Mouse (Mus musculus) large intestine, adult 2 months (tissue): ENCODE results near the gene Traf3ip3. TPM values are rescaled to one million over a fixed set of nuclear protein-coding genes. Genes with fewer than 3 reads are reported as not detected.

Experiments
- DNase-seq: peaks from one replicate; pipeline ENCODE4 v3.0.0-alpha.2; 2012; ENCODE audit warnings: low read depth, low spot score
- WGBS: fragments of 180-500 bp; shearing (Covaris S2); methylation state at CpG from one replicate; pipeline ENCODE4 v1.1.7; 2018; 5-methylcytosine and 5-hydroxymethylcytosine counted together
- polyA plus RNA-seq: library from polyadenylated mRNA; depleted of rRNA; stranded (reverse); fragments of >200 nt; gene quantifications from 2 replicates; pipeline ENCODE4 v1.2.3, GENCODE M21; 2012; rRNA removed

Traf3ip3 gene
- polyA plus RNA-seq, result 6.1 and 7.4 TPM in 2 replicates

- WGBS, result 60% methylated on average over 5 of the region's 5 CpGs
- no peak for DNase-seq
These were observed at the start of gene Traf3ip3 for GRCm38 (mm10) chr1:193201383-193201778. TSS of gene Traf3ip3 (minus strand) at chr1:193201703.

GRCm38 (mm10) chr1:193250026-193250425 lies 48.5 kb upstream of the Traf3ip3 start:
- no peak for DNase-seq
- WGBS, result 79% methylated on average over 2 of the region's 2 CpGs

GRCm38 (mm10) chr1:193244235-193244634 lies 42.7 kb upstream of the Traf3ip3 start:
- DNase-seq, result no peak
- WGBS, result 82% methylated on average over 6 of the region's 6 CpGs

GRCm38 (mm10) chr1:193243571-193244193 lies 42.2 kb upstream of the Traf3ip3 start:
- no peak for DNase-seq

GRCm38 (mm10) chr1:193242863-193243262 lies 41.4 kb upstream of the Traf3ip3 start:
- 56% methylated on average over 4 of the region's 4 CpGs for WGBS
- no peak for DNase-seq

More at GRCm38 (mm10) chr1:193243571-193244193, 42.2 kb upstream of the Traf3ip3 start:
- WGBS, result 50% methylated on average over 10 of the region's 10 CpGs

GRCm38 (mm10) chr1:193242238-193242637 lies 40.7 kb upstream of the Traf3ip3 start:
- DNase-seq, result no peak

GRCm38 (mm10) chr1:193241436-193241835 lies 39.9 kb upstream of the Traf3ip3 start:
- WGBS, result 74% methylated on average over 4 of the region's 4 CpGs
- no peak for DNase-seq

More at GRCm38 (mm10) chr1:193242238-193242637, 40.7 kb upstream of the Traf3ip3 start:
- WGBS, result 46% methylated on average over 8 of the region's 8 CpGs

- 68% methylated on average over 4 of the region's 4 CpGs for WGBS
- DNase-seq, result no peak
These were observed 36.9 kb upstream of the Traf3ip3 start for GRCm38 (mm10) chr1:193238426-193238825.

- DNase-seq, result no peak
- 69% methylated on average over 7 of the region's 7 CpGs for WGBS
These were observed 33.4 kb upstream of the Traf3ip3 start for GRCm38 (mm10) chr1:193234930-193235329.

- 86% methylated on average over 2 of the region's 2 CpGs for WGBS
- no peak for DNase-seq
These were observed 32.7 kb upstream of the Traf3ip3 start for GRCm38 (mm10) chr1:193234130-193234645.

GRCm38 (mm10) chr1:193232732-193233131 lies 31.2 kb upstream of the Traf3ip3 start:
- DNase-seq, result no peak
- WGBS, result 88% methylated on average over 2 of the region's 2 CpGs

- DNase-seq, result no peak
- WGBS, result 51% methylated on average over 5 of the region's 5 CpGs
These were observed 29.4 kb upstream of the Traf3ip3 start for GRCm38 (mm10) chr1:193230935-193231334.

GRCm38 (mm10) chr1:193230531-193230930 lies 29.0 kb upstream of the Traf3ip3 start:
- 47% methylated on average over 3 of the region's 3 CpGs for WGBS
- no peak for DNase-seq

GRCm38 (mm10) chr1:193229570-193229969 lies 28.1 kb upstream of the Traf3ip3 start:
- DNase-seq, result no peak
- 90% methylated on average over 5 of the region's 5 CpGs for WGBS

GRCm38 (mm10) chr1:193227537-193227936 lies 26.0 kb upstream of the Traf3ip3 start:
- 90% methylated on average over 4 of the region's 4 CpGs for WGBS
- DNase-seq, result no peak

- WGBS, result 22% methylated on average over 7 of the region's 7 CpGs
- DNase-seq, result no peak
These were observed 25.4 kb upstream of the Traf3ip3 start for GRCm38 (mm10) chr1:193226724-193227522.

GRCm38 (mm10) chr1:193226114-193226513 lies 24.6 kb upstream of the Traf3ip3 start:
- 86% methylated on average over 4 of the region's 4 CpGs for WGBS
- no peak for DNase-seq

- no peak for DNase-seq
- WGBS, result 72% methylated on average over 3 of the region's 3 CpGs
These were observed 24.0 kb upstream of the Traf3ip3 start for GRCm38 (mm10) chr1:193225531-193225930.

GRCm38 (mm10) chr1:193220408-193220807 lies 18.9 kb upstream of the Traf3ip3 start:
- DNase-seq, result no peak
- WGBS, result 69% methylated on average over 5 of the region's 5 CpGs

GRCm38 (mm10) chr1:193216000-193216399 lies 14.5 kb upstream of the Traf3ip3 start:
- 61% methylated on average over 3 of the region's 3 CpGs for whole genome bisulfite sequencing
- DNase-seq, result no peak

- WGBS, result 67% methylated on average over 5 of the region's 5 CpGs
- DNase-seq, result no peak
These were observed 12.6 kb upstream of the Traf3ip3 start for GRCm38 (mm10) chr1:193214053-193214452.
